Mouse (Mus musculus) naive thymus-derived CD4-positive, alpha-beta T cell, adult 2 months (primary cell): ENCODE measurements around the gene Bcl2l13.
"Not testable (repeated sequence)": the region's sequence is repeated elsewhere in the genome, so short reads cannot be mapped to it uniquely, and the experiment has no call there.

ENCODE experiments used
- DNase-seq: peaks from one replicate; pipeline ENCODE4 v3.0.0-alpha.2; 2011; ENCODE audit warnings: low read depth

Gene Bcl2l13

GRCm38 (mm10) chr6:120830866-120831608, 5.0 kb upstream of the Bcl2l13 start:
- no peak for DNase-seq

DNA sequence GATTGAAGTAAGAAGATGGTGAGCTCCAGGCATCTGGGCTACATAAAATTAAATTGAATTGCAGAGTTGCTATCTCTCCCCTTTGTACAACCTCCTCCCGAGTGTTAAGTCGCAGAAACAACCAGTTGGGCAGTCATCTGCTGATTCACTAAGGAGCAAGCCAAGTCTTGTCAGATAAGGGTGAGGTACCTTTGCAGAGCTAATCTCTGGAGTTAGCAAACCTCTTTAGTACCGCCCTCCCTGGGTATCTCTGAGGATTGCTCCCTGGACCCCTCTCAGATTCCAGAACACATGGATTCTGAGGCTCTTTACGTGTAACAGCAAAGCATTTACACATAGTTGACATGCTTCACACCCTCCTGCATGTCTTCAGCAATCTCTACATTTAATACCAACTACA, 3.9 kb upstream of the Bcl2l13 start:
- DNase-seq: no peak

DNA sequence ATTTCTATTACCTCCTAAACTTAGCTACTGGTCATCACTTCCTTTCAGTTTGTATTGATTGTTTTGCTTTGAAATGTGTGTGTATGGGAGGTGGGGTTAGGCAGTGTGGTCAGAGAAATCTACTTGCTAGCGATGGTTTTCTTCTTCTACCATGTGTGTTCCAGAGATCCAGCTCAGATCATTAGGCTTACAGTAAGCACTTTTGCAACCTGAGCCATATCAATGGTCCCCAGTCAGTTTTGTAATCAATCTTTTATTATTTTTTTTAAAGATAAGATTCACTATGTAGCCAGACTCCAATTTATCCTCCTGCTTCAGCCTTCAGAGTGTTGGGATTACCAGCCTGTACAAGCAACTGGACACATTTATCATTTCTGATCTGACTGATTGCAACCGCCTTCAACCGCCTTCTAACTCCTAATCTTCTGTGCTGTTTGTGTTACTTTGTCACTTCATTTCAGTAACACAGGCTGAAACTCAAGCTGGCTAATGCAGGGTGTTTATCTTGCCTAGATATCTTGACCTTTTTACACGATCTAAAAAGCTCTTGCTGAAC, 1.2 kb upstream of the Bcl2l13 start:
- no peak for DNase-seq

DNA sequence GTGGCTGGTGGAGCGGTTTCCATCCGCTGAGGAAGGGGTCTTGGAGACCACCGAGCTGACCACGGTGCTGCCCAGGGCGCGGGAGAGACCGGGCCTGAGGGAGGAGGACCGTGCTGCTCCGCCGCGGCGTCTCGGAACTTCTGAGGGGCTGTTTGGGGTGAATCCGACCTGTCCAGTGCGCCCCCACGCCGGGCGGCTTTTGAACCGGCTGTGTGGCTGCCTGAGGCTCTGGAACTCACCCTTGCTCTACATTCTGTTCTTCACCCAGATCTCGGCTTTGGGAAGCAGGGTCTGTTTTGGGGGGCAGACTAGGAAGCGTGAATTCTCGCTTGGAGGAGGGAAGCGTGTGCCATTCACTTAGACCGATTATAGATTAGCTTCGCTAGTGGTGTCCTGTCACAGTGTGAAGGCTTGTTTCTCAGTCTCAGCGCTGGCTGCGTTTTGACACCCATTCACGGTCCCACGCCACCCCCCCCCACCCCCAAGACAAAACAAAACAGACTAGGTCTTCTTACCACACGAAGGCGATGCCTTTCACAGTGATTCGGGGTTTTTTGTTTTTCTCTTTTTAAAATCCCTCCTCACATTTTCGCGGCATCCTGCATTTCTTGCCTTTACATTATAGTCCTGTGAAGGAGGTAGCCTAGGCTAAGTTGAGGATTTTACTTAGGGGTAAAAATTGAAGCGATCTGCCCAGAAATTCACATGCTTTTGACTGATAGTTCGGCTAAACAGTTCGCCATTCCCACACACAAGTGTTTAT, 558 bp downstream of the Bcl2l13 start:
- peak; percentile 76 for DNase-seq

DNA sequence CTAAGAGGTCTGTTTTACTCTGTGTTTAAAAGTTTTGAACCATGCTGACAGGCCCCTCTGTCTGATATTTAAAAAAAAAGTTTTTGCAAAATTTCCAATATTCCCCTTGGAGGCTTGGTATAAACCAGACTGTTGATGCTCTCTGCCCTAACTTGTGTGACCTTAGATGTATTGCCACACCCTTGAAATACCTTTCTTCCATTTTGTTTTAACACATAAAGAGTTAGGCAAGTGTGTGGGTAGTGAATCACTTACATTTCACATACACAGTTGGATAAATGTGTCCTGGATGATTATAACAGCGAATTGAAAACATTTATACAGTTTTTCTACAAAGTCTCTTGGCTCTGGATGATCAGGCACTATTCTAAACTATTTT, 1.1 kb downstream of the Bcl2l13 start:
- DNase-seq: no peak

- DNase-seq: no peak
Observed at GRCm38 (mm10) chr6:120840258-120840657, 4.2 kb downstream of the Bcl2l13 start.

DNA sequence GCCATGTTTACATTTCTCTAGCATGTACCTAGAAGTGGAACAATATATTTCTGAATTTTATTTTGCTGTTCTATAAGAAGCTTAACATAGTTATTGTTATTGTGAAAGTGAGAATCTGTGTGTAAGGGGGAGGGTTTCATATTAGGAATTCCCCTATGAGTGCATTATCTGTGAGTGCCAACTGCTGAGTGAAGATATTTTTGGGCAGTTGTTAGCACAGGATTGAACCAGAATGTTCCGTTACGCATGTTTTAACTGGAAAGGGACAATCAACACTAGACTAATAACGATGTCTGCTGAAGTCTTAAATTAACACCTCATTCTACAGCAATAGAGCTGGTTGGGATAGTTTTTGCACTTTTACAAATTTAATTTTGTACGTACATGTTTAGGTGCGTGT, 5.7 kb downstream of the Bcl2l13 start:
- no peak for DNase-seq

- not testable (repeated sequence) for DNase-seq
Observed at GRCm38 (mm10) chr6:120850720-120851119, 14.7 kb downstream of the Bcl2l13 start.

DNA sequence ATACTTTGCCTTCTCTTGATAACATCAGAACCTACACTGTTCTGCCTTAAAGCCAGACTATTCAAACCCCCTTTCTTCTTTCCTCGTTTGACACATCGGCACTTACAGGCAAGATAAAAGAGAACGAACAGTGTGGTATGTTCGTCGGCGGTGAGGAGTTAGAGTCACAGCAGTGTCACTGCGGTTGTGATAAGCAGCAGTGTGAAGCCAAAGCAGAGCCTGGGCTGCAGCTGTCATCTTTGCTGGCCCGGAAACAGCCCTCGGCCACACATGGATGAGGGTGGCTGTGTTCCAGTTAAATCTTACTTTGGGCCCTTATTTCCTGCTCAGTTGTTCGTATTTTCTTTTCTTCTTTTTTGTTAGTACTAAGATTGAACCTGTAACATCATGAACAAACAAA, 18.4 kb downstream of the Bcl2l13 start:
- DNase-seq: no peak

DNA sequence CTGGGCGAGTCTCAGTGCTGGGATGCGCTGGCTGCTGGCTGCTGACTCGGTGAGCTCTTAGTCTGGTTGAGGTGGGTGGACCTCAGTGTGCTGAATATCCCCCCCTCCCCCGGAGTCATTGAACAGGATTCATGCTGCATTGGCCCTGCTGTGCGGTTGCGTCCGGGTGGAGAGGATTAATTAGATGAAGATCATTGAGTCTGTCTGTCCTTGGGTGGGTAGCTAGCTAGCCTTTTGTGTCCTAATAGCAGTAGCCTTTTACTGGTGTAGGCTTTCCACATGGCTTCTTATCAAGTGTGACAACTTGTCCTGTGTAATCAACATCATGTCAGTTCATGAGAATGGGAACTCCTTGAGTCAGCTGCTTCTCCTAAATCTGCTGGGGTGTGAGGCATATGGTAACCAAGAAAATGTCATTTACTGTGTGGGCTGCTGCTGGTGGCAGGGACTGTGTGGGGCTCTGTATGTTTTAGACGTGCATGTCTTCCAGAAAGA, 22.3 kb downstream of the Bcl2l13 start:
- DNase-seq: no peak

DNA sequence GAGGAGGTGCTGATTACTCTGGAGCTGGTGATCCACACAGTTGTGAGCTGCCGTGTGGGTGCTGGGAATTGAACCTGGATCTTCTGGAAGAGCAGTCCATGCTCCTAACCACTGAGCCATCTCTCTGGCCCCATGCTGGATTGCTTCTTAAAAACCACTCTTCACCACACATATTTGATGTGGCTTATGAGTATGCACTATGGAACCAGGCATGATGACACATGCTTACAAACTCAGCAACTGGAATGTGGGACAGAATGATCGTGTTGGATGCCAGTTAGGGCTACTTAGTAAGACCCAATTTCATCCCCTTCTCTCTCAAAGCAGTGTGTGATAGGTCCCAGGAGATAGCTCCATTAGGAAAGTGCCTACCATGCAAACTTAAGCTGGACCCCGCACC, 24.1 kb downstream of the Bcl2l13 start:
- no peak for DNase-seq

DNA sequence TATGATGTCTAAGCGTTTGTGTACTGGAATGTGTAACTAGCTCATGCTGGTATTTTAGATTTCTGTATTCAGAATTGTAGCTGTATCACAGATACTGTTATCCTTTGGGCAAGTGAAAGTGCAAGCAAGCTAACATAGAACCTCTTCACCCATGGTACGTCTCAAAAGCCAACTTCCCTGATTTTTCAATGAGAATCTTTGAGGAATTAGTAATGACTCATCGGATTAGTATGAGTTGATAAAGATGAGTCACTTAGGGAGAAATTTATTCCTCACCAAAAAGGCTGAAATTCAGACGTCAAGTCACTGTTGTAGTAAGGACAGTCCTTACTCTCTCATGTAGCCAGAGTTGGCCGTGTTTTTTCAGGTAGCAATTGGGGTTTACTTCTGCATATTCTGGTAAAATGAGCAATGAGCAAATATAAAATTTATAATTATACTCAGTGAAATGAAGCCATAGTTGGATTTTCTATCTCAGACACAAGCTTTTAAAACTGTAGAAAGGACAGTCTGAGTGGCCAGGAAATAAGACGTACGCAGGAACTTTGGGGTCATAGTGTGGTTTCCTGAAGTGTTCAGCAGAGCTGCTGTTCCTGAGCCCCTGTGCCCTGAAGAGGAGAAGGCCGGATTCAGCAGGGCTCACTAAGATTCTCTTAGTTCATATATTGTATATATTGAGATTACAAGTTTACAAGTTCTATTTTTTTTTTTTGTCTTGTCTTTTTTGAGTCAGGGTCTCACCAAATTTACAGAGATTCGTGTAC, 30.2 kb downstream of the Bcl2l13 start:
- DNase-seq: no peak

DNA sequence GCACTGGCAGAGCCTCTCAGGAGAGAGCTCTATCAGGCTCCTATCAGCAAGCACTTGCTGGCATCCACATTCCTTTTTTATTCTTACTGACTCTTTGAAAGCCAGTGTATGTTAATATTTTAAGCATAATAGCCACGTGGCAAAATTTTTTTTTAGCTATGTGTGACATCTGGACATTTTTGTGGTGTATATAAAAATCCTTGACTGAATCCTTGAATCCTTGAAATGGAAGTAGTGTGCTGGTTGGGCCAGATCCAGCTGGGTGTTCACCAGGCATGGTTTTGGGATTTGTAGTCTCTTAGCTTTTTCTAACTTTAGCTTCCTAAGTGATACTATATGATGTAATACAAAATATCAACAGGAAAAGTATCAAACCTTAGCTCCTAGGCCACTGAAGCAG, 32.8 kb downstream of the Bcl2l13 start:
- DNase-seq: no peak

DNA sequence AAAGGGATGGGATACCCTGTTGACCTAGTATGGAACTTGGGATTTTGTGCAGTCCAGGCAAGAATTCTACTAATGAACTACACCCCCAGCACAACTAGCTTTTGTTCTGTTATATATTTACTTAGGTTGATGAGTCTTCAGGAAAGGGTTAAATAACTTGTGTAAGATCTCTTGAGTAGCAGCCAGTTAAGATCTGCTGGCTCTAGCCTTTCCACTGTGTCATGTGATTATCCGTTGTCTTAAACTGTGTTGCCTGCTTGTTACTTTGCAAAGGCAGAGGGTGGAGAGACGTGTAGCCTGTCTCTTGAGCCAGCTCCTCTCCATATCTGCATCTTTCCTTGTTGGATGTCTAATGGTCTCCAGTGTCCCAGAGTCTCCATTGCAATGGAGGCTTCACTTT, 35.3 kb downstream of the Bcl2l13 start:
- no peak for DNase-seq

- DNase-seq: no peak
Observed at GRCm38 (mm10) chr6:120873874-120874273, 37.9 kb downstream of the Bcl2l13 start.

GRCm38 (mm10) chr6:120879046-120879445, 43.0 kb downstream of the Bcl2l13 start:
- no peak for DNase-seq

- DNase-seq: no peak
Observed at GRCm38 (mm10) chr6:120884436-120884835, 48.4 kb downstream of the Bcl2l13 start.

DNA sequence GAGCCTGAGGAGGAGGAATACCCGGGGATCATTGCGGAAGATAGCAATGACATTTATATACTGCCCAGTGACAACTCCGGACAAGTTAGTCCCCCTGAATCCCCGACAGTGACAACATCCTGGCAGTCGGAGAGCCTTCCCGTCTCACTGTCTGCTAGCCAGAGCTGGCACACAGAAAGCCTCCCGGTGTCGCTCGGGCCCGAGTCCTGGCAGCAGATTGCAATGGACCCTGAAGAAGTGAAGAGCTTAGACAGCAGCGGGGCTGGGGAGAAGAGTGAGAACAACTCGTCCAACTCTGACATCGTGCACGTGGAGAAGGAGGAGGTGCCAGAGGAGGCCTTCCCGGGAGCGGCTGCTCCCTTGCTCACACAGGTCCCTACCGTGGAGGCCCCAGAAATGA, 50.7 kb downstream of the Bcl2l13 start:
- DNase-seq: no peak

DNA sequence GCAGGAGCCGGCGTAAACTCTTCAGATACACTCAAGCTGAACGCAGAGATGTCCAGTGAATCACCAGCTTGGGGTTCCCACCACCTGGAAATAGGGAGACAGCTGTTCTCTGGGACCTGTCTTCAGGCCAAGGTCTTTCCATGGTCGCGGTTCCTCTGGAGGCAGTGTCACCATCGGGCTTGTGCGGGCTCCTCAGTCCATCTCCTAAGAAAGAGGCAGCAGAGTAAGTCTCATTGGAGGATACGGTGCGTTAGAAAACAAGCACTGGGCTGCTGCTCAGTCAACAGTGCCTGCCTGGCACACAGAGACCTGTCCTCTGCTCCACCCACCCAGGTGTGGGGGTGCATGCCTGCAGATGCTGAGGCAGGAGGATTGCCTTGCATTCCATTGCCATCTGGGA, 58.1 kb downstream of the Bcl2l13 start:
- no peak for DNase-seq

- no peak for DNase-seq
Observed at GRCm38 (mm10) chr6:120894524-120894923, 58.5 kb downstream of the Bcl2l13 start.

DNA sequence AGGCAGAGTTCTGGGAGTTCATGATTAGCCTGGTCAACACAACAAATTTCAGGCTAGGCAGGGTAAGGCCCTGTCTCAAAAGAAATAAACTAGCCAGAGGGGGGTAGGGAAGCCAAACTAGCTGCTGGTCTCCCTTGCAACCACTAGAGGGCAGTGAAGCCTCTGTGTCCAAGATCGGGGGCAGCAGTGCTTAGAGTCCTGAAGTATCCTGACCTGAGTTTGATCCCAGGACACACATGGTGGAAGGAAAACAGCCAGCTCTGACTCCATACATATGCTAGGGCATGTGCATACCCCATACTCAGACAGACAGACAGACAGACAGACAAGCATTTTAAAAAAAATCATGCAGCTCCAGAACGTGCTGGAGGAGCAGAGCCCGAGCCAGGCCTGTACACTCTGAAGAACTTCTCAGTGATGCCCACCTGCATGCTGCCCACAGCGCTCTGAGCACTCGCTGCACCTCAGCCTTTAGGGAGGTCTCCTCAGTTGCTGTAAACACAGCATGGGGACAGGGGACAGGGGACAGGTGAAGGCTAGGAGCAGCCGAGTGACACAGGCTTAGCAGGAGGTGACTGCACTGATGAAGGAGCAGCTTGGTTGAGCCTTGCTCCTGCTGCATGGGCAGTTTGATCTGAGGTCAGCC, 62.3 kb downstream of the Bcl2l13 start:
- peak; percentile 69 for DNase-seq
